Mouse (Mus musculus): Measurements from ENCODE around the gene Cyp2j5.

- TF ChIP-seq CTCF (conservative IDR thresholded peaks at IDR 0.05 in 1 of 2, IDR thresholded peaks at IDR 0.05 in 1 of 2; ENCODE audit: low read depth in 2 of 2, low read length in 2 of 2): no peak
- no peak for TF ChIP-seq CHD2 (IDR thresholded peaks at IDR 0.05; ENCODE audit: low read length)
- no peak for TF ChIP-seq GABPA (IDR thresholded peaks at IDR 0.05; ENCODE audit: insufficient replicate concordance, low read depth, low read length)
Observed at GRCm38 (mm10) chr4:96697511-96698217, 33.7 kb upstream of the Cyp2j5 start.
